Mouse (Mus musculus) gastrocnemius, adult 8-10 months (tissue): Measurements from ENCODE around the gene Rhd. TPM values are rescaled to one million over a fixed set of nuclear protein-coding genes. Genes with fewer than 3 reads are reported as not detected.
A peak's percentile ranks its signal among the peaks of the same experiment; 100 is the strongest.

ENCODE experiments used
- DNase-seq, 2 experiments: peaks; one replicate each; pipeline ENCODE4 v3.0.0; 2022; ENCODE audit warnings: low spot score in 2 of 2
- total RNA-seq, 4 experiments: library from RNA; stranded (reverse); gene quantifications; 2 replicates each; pipeline ENCODE4 v1.2.4; 2022

Gene Rhd
- total RNA-seq, 4 experiments from 2014 or later, result not detected

DNA sequence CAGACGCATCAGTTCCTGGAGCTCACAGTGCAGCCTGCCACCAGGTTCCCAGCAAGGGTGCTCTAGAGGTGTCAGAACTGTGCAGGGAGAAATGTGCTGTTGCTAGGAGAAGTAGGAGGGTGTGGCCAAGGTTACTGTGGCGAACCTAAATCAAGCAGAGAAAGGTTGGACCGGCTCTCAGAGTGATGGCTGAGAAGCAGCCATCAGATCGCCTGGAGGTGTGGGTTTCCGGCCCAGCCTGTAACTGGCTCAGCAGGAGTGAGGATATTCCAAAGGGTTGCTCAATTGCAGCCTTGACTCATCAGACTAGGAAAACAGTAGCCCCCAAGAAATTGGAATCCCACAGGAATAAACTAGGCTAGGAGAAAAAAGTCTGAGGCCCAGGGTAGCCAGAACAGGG, 7.8 kb upstream of the Rhd start:
- no peak for DNase-seq

DNA sequence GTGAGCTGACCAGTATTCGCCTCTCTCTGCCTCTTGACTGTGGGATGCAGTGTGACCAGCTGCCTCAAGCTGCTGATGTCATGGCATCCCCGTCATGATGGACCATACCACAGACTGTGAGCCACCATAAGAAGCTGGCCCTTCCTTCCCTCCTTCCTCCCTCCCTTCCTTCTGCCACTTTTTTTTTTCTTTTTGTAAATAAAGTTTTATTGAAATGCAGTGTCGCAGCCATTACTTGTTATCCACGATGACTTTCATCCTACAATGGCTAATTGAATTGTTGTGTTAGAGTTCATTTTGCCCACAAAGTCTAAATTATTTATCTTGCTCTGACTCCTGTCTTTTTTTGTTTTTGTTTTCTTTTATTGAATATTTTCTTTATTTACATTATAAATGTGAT, 5.8 kb upstream of the Rhd start:
- DNase-seq, result no peak

DNA sequence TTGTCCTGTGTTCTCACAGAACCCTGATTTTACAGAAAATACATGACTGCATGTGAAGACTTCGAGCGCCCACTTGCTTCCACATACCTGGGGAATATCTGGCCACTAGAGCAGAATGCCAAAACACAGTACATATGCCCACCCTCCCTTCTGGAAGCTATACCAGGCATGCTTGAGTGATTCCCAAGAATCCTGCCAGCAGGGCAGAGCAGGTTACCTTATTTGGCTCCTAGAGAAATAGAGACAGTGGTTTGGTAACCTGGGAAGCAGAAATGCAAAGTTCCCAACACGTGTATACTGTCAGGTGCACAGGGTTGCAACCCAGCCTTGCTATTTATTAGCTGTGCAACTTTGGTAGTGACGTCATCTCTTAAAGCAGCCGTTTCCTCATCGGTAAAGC, 2.5 kb upstream of the Rhd start:
- no peak for DNase-seq

DNA sequence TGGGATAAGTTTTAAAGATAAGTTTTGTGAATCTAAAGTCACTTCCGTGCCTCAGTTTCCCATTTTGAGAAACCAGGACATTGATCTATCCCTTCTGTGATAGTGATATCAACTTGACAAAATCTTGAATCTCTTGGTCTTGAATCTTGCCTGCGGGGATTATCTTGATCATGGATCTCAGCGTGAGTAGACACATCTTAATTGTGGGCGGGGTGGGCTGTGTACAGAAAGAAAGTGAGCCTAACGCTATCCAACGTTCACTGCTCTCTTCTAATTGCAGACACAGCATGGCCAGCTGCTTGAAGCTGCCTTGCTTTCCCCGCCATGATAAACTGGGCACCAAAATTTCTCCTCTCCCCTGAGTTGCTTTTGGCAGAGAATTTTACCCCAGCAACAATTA, 1.3 kb upstream of the Rhd start:
- DNase-seq, result no peak

DNA sequence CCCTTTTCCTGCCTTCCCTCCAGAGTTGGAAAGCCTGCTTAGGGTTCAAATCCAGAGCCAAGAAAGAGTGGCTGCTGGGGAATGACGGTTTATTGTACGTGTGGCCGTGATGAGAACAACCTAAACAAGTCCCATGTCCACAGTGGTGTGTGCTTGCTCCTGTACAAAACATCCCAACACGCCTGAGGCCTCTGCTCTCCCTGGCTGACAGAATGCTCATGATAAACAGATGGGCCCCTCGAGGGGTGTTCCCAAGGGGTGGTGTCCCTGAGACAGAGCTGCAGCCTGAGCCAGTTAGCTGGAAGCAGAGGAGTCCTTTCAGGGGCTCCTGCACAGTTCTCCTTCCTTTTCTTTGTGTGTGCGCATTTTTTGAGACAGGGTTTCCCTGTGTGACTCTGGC, 1.0 kb downstream of the Rhd start:
- no peak for DNase-seq

DNA sequence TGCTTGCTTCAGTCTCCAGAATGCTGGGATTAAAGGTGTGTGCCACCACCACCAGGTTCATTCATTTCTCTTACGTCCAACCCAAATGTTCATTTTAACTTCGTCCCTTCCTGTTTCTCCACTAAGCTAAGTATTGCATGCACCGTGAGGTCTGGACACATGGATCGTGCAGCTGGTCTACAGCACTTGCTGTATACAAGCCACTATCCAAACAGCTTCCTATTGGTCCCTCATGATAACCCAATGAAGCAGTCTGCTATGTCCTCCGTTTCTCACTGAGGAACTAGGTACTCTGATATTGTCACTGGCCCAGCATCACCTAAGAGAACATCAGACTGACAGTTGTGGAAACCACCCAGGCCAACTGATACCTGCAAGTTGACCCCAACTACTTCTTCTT, 1.5 kb downstream of the Rhd start:
- no peak for DNase-seq

DNA sequence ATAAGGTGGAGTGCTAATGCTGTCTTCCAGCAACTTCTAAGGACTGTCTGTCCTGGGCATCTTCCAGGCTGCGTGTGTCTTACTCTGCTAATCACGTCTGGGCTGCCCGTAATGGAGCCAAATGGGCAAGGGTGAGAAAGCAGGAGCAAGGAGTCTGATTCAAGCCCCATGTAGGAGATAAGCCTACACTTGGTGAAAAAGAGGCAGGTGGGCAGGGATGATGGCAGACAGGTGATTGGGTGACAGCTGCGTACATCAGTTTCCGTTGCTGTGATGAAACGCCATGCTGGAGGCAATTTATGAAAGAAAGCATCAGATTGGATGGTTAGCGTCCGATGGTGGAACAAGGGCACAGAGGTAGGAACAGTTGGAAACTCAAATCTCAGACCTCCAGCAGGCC, 2.9 kb downstream of the Rhd start:
- no peak for DNase-seq

DNA sequence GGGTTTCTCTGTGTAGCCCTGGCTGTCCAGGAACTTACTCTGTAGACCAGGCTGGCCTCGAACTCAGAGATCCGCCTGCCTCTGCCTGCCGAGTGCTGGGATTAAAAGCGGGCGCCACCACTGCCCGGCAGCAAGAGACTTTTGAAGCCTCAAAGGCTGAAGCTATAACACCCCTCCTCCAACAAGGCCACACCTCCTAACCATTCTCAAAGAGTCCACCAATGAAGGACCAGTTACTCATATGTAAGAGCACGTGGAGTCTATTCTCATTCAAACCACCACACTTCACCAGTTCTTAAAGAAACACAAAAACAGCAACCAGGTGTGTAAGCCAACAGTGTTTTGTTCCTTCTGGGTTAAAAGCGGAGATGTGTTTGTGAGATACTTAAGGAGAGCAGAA, 3.3 kb downstream of the Rhd start:
- no peak for DNase-seq

DNA sequence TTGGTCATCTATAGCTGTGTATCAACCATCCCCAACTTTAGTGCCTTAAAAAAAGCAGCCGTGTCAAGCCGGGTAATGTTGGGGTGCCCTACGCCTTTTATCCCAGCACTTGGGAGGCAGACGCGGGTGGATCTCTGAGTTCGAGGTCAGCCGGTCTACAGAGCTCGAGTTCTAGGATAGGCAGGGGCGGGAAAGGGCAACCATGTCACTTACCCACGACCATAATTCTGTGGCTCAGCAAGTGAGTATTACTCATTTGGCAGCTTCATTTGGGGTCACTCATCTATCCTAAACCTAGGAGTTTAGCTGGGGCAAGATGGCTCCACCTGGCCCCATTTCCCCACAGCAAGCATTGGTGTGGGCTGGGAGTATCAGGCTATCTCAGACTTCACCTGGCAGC, 3.7 kb downstream of the Rhd start:
- no peak for DNase-seq

DNA sequence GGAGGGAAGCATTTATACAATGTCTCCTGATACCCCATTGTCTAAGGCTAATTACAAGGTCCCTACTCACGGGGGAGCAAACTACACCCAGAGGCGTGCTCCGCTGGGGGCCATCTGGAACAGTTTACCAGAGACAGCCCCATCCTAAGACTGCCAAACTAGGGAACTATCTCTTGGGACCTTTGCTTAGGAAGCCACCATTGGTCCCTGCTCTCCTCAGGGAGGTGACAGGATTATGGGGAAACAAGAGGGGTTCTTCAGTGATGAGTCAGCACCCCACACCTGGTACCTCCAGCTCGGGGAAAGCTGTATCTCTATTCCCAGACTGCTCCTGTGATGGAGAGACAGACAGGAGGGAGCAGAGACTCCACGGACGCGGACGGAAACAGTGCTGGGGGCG, 4.2 kb downstream of the Rhd start:
- DNase-seq, result no peak

DNA sequence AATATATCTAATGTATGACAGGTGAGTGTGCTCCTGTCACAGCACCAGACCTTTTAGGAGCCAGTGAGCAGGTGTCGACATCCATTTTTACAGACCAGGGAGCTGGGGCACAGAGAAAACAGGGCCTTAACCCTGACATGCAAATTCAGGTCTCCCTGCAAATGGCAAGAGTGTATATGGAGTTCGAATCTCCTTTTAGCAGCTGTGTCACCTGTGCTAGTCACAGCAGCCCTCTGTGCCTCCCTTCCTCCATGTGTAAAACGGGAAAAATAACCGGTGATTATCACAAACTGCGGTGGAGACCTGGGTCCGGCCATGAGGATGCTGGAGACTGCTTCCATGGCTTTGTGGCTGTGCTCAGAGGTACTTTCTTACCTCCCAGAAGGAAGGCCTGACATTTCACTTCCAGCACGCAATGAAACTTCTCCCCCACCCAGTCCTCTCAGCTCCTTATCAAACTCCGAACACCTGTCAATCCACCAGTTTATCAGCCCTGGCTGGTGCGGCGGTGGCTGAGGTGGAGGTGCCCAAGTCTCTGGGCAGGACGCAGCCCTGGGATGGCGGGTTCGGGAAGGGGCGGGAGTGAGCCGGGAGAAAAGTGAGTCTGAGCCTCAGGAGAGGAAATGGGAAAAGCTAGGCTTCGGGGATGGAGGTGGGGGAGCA, 4.9 kb downstream of the Rhd start:
- no peak for DNase-seq

DNA sequence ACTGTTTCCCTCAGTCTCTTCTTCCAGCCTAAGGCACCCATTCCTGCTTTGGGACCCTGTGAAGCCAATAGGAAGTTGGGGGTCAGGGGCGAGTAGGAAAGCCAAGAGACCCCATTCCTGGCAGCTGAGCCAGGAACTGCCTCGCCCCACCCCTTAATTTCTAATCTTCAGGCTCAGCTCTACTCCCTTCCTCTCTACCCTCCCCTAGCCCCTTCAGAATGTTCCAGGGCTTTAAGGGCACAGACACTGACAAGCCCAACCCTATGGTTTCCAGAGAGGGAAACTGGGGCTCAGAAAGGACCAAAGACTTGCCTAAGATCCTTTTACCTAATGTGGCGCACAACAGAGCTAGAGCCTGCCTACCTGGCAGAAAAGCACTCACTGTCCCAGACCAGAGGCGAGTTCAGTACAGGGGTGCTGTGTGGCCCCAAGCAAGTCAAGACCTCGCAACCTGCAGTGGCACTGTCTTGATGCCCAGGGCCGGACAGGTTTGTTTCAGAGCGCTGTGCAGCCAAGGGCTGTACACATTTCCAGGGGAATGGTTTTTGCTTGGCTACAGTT, 5.6 kb downstream of the Rhd start:
- DNase-seq, result no peak

DNA sequence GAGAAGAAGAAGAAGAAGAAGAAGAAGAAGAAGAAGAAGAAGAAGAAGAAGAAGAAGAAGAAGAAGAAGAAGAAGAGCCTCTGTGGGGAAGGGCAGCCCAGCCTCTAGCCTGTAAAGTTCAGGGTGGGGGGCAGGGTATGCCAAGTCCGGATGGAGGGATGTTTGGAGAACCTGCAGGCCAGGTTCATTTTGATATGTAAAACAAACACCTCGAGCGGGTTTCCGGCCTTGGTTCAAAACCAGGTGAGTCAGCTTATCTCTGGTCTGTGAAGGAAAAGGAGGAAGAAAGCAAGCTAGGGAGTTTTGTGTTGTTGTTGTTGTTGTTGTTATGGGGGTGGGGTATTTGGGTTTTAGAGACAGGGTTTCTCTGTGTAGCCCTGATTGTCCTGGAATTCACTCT, 7.1 kb downstream of the Rhd start:
- DNase-seq, result no peak

DNA sequence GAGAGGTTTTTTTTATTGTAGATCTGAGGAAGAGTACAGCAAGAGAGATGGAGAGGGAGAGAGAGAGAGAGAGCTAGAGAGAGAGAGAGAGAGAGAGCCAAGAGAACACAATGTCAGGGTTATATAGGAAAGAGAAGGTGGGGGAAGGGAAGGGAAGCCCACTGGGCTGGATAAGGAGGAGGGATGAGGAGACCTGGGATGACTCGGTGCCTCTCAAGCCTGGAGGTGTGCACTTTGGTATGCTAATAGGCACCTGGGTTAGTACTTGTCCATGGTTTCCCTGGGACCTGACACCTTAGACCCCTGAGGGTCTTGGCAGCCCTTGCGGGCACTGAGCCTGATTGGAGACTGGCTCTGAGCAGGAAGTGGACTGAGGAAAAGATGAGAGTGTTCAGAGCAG, 7.6 kb downstream of the Rhd start:
- no peak for DNase-seq

DNA sequence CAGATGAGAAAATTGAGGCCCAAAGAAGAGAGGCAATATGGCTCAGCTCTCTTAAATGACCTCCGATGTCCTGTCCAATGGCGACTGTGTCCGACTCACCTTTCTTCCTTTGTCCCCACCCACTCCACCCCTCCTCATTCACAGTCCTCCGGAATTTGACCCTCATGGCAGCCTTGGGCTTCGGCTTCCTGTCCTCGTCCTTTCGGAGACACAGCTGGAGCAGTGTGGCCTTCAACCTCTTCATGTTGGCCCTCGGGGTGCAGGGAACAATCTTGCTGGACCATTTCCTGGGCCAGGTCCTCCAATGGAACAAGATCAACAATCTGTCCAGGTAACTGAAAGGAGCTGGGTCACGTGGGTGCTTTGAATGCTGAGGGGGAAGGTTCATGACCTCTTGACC, 11.8 kb downstream of the Rhd start:
- no peak for DNase-seq

DNA sequence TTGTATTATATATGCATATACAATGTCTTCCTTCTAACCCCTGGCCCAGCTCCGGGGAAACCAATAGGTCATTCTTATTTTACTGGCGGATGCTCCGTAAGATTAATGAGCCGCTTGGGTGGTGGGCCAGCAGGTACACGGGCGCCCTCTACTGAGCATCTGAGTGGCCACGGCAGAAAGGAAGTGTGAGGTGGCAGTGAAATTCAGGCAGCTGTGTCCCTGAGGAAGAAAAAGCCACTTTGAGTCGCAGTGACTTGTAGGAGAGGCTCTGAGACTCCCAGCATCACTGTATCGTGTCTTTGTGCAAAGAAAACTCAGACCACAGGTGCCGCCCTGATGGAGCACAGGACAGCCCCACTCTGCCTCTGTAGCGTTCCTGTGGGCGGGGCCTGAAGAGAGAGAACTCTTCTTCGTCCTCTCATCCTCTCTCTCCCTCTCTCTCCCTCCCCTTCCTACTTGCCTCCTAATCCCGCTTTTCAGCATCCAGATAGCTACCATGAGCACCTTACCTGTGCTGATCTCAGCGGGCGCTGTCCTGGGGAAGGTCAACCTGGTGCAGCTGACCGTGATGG, 15.2 kb downstream of the Rhd start:
- DNase-seq, result peak; percentile 34 to 40

DNA sequence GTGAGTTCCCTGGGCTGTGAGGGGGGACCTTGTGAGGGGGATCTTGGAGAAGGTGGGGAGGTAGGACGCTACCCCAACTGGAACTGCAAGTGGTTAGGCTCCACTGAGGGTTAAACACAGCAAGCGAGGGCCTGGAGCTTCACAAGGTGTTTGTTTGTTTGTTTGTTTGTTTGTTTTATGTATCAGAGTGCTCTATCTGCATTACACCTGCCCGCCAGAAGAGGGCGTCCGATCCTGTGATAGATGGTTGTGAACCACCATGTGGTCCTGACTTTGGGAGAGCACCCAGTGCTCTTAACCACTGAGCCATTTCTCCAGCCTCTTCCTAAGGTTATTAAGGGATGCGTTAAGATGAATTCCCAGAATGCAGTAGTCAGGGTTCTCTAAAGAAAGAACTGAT, 15.7 kb downstream of the Rhd start:
- no peak for DNase-seq

DNA sequence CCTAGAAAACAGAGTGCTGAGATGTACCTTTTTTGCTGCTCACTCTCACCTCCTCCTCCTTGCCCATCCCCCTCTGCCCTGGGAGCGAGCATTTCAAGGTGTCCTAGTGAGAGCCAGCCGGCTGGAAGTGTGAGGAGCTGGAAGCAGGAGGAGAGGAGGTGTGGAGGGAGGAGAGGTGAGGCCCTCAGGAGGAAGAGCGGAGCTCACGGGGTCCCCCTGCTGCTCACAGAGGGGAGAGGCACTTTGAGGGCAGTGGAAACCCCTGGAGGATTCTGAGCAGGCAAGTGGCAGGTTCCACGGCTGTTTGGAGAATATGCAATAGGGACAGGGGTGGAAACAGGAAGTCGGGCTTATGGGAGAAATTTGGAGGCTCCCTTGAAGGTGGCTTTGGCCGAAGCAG, 18.9 kb downstream of the Rhd start:
- DNase-seq, result no peak

DNA sequence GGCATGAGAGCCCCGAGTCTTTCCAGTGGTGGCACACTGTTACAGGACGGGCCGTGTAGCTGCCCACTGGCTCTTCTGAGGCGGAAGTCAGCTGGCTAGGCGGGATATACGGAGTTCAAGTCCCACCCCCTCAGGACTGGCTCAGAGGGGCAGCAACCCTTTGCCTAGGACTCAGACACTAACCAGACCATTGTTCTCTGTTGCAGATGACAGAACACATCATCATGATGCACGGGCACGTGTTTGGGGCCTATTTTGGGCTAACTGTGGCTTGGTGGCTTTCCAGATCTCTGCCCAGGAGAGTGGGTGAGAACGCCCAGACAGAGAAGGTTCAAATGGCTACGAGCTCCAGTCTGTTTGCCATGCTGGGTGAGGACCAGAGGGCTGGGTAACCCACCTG, 19.5 kb downstream of the Rhd start:
- DNase-seq, result no peak

DNA sequence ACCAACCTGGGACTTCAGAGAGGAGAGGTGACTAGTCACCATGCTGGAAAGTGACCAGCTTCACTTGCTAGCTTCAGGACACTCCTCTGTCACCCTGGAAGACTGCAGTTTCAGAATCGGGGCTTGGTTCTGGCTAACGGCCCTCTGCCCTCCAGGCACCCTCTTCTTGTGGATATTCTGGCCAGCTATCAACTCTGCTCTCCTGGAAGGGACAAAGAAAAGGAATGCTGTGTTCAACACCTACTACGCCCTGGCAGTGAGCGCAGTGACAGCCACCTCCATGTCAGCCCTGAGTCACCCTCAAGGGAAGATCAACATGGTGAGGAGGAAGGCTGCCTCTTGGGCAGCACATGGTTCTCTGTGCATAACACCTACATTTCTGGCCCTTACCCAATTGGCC, 20.0 kb downstream of the Rhd start:
- DNase-seq, result no peak

DNA sequence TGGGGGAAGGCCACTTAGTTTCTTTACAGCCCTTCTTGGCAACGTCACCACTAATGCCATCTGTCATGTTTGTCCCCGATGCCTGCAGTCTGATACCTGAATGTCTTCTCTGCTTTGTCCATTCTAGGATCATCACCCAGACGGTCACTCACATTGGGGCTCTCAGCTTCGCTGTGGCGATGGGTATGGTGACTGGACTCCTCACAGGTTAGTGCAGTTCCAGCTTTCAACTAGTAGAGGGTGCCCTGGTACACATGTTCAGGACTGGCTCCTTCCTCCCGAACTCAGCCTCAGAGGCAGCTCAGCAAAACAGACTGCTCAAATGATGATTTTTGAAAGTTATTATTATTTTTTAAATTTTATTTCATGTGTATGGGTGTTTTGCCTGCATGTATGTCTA, 27.8 kb downstream of the Rhd start:
- DNase-seq, result peak; percentile 21 to 39

DNA sequence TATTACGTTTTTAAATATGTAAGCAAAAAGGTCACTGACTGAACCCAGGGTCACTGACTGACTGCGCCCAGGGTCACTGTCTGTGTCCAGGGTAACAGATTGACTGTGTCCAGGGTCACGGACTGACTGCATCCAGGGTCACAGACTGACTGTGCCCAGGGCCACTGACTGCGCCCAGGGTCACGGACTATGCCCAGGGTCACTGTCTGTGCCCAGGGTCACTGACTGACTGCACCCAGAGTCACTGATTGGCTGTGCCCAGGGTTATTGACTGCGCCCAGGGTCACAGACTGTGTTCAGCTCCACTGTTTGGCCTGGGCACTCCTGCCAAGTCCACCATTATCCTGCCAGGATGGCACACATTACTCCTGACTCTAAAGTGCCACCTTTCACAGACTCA, 32.9 kb downstream of the Rhd start:
- DNase-seq, result no peak

DNA sequence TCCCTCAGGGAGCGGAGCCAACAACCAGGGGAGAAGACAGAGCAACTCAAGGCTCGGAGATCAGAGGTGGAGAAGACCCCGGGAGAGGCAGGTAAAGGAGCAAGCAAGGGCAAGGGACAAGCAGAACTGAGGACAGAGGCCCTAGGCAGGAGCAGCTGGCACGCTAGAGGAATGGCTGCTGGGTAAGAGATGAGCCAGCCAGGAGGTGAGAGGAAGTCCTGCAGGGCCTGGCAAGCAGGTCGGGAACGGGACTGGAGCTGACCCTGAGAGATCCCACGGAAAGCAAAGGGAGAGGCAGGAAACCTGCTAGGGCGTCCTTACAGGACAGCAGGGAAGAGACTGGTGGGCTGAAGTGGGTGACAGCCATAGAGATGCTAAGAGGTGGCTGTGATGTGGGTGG, 36.8 kb downstream of the Rhd start:
- DNase-seq, result no peak

DNA sequence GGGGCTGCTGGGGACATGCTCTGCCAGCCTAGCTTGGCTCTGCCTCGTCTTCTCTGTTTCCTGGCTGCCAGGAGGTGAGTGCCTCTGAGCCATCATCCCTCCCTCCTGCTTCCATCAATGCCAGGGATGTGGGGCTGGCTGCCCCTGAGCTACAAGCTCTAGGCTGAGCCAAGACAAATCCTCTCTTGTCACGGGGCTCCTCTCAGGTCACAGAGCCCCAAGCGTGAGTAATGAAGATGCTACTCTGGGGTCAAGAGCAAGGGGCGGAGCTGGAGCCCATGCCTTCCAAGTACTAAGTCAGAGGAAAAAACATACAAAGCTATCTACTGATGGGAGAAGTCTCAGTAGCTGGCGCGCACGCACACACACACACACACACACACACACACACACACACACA, 38.7 kb downstream of the Rhd start:
- DNase-seq, result no peak
